Mouse (Mus musculus) lung, embryonic 15.5 days (tissue): ENCODE data around the gene Gsap. TPM values are rescaled to one million over a fixed set of nuclear protein-coding genes. Genes with fewer than 3 reads are reported as not detected.
"Not testable (repeated sequence)": the region's sequence is repeated elsewhere in the genome, so short reads cannot be mapped to it uniquely, and the experiment has no call there.

Source experiments
- ATAC-seq: fragments of 200-750 bp; cut with Nextera tagmentation; 2 replicates; pipeline ENCODE4 v1.8.0; 2017; ENCODE audit warnings: moderate number of reproducible peaks, borderline replicate concordance; ENCODE audit not compliant: low FRiP score, low TSS enrichment; ENCODE audit errors: extremely low read depth
- H3K27ac ChIP-seq: fragments of 300-500 bp; sonication (generic); 2 replicates; pipeline ENCODE4 v1.5.1; 2015; ENCODE audit warnings: moderate library complexity, mild to moderate bottlenecking, inconsistent platforms
- H3K27me3 ChIP-seq: fragments of 300-500 bp; sonication (generic); 2 replicates; pipeline ENCODE4 v1.6.1; 2015; ENCODE audit warnings: inconsistent platforms
- H3K36me3 ChIP-seq: fragments of 300-500 bp; sonication (generic); 2 replicates; pipeline ENCODE4 v1.6.1; 2015; ENCODE audit warnings: inconsistent platforms
- H3K4me1 ChIP-seq: fragments of 300-500 bp; sonication (generic); 2 replicates; pipeline ENCODE4 v1.6.1; 2015; ENCODE audit warnings: inconsistent platforms
- H3K4me2 ChIP-seq: fragments of 300-500 bp; sonication (generic); 2 replicates; pipeline ENCODE4 v1.6.1; 2015; ENCODE audit warnings: inconsistent platforms, mild to moderate bottlenecking, moderate library complexity
- H3K4me3 ChIP-seq: fragments of 300-500 bp; sonication (generic); 2 replicates; pipeline ENCODE4 v1.5.1; 2015; ENCODE audit warnings: mild to moderate bottlenecking, inconsistent platforms
- H3K9ac ChIP-seq: fragments of 300-500 bp; sonication (generic); 2 replicates; pipeline ENCODE4 v1.6.1; 2015; ENCODE audit warnings: inconsistent platforms
- H3K9me3 ChIP-seq: fragments of 300-500 bp; sonication (generic); 2 replicates; pipeline ENCODE4 v1.6.1; 2016; ENCODE audit warnings: inconsistent platforms
- WGBS: fragments of 180-500 bp; shearing (Covaris S2); methylation state at CpG from one replicate; pipeline ENCODE4 v1.1.7; 2015; 5-methylcytosine and 5-hydroxymethylcytosine counted together
- polyA plus RNA-seq: library from polyadenylated mRNA; unstranded; fragments of >200 nt; fragmentation: Nextera tagmentation; extraction: Ambion mirVana; gene quantifications from 2 replicates; pipeline ENCODE4 v1.2.1, GENCODE M21; 2015

Gene Gsap
- polyA plus RNA-seq, result 2.8 and 3.2 TPM in 2 replicates

- peak; percentile 93 for ATAC-seq
- Histone ChIP-seq H3K36me3 (no peaks in the 10 kb centered on the region), H3K4me3 (peak within 1 kb of the TSS; percentile 57), H3K9ac (peak within 1 kb of the TSS; percentile 54), H3K27me3 (no peaks in the 10 kb centered on the region), H3K9me3 (no peaks in the 10 kb centered on the region), H3K27ac (no peak within 1 kb of the TSS), H3K4me2 (peak within 1 kb of the TSS; percentile 92), H3K4me1 (peaks cover 23% of the 10 kb centered on the region)
- WGBS, result 6% methylated on average over 43 of the region's 43 CpGs
Observed at GRCm38 (mm10) chr5:21185764-21186685, at the start of gene Gsap. Gsap (plus strand) TSS chr5:21186255.

DNA sequence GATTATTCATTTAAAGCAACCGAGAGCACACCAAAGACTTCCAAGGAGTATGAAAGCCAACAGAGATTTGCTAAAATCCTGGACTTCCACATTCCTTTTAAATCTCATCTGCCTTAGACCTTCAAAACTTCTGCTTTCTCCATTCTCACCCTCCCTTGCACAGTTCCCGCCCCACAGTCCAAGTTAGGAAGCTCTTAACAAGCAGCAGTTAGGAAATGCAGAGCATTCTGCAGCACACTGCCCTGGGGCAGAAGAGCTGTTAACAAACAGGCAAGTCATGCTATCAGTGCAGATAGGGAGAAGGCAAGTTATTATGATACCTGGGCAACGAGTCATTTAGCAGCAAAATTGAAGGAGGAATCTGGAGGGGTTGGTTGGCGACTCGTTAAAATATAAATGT lies 49.5 kb upstream of the Gsap start:
- no peak overlapping the region for H3K4me3 ChIP-seq

DNA sequence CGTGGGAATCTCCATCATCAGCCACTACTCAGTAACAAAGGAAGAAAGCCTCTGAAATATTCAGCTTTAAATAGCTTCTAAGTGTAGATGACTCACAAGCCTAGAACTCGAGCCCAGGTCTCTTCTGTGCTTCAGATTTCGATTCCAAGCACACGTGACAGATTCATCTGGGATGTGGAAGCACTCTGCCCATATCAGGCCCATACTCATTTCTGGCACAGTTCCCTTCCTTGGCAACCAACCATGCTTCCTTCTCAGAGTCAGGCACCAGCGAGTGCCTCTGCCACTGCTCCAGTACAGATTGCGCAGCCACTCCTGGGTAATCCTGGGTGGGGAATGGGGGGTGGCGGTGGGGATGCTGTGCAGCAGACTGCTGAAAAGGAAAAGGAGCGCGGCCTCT lies 46.5 kb upstream of the Gsap start:
- Histone ChIP-seq H3K27me3 (no peaks in the 10 kb centered on the region), H3K36me3 (no peaks in the 10 kb centered on the region), H3K27ac (no peak overlapping the region), H3K9ac (no peak overlapping the region), H3K9me3 (no peaks in the 10 kb centered on the region), H3K4me2 (no peak overlapping the region), H3K4me1 (peaks cover 17% of the 10 kb centered on the region), H3K4me3 (no peak overlapping the region)
- WGBS, result 54% methylated on average over 9 of the region's 9 CpGs
- peak; percentile 31; the same call in 1 of the 2 replicates for ATAC-seq

More for the DNA sequence above, 49.5 kb upstream of the Gsap start:
- peaks cover 13% of the 10 kb centered on the region for H3K4me1 ChIP-seq
- no peak overlapping the region for H3K9ac ChIP-seq
- no peak for ATAC-seq
- no peak overlapping the region for H3K27ac ChIP-seq
- no peaks in the 10 kb centered on the region for H3K36me3 ChIP-seq
- H3K9me3 ChIP-seq, result no peaks in the 10 kb centered on the region
- 63% methylated on average over 5 of the region's 5 CpGs for WGBS
- H3K4me2 ChIP-seq, result no peak overlapping the region
- H3K27me3 ChIP-seq, result no peaks in the 10 kb centered on the region

DNA sequence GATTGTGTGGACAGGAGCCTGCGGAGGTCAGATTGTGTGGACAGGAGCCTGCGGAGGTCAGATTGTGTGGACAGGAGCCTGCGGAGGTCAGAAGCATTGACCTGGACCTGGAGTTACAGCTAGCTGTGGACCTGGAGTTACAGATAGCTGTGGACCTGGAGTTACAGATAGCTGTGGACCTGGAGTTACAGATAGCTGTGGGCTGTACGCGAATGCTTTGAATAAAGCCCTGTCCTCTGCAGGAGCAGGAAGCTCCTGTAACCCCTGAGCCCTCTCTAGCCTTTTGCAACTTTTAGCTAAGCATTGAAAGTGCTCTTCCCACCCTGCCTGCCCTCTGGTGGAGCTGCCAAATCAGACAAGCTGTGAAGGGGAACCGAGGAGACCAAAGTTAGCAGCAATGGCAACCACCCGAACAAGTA lies 44.9 kb upstream of the Gsap start:
- not testable (repeated sequence) for H3K27ac ChIP-seq

GRCm38 (mm10) chr5:21141626-21142025 lies 44.4 kb upstream of the Gsap start:
- Histone ChIP-seq H3K4me3 (no peak overlapping the region), H3K27ac (no peak overlapping the region), H3K4me2 (no peak overlapping the region), H3K36me3 (no peaks in the 10 kb centered on the region), H3K9me3 (no peaks in the 10 kb centered on the region), H3K4me1 (peaks cover 12% of the 10 kb centered on the region; the same call in 1 of the 2 replicates), H3K27me3 (no peaks in the 10 kb centered on the region), H3K9ac (no peak overlapping the region)
- 24% methylated on average over 5 of the region's 5 CpGs for WGBS
- no peak for ATAC-seq

More for the DNA sequence above, 44.9 kb upstream of the Gsap start:
- not testable (repeated sequence) for H3K9ac ChIP-seq, H3K9me3 ChIP-seq, ATAC-seq, H3K36me3 ChIP-seq, H3K4me2 ChIP-seq, H3K27me3 ChIP-seq, H3K4me3 ChIP-seq
- peaks cover 15% of the 10 kb centered on the region; the same call in 1 of the 2 replicates for H3K4me1 ChIP-seq
- WGBS, result 53% methylated on average over 7 of the region's 7 CpGs

- Histone ChIP-seq H3K9me3 (no peaks in the 10 kb centered on the region), H3K36me3 (no peaks in the 10 kb centered on the region), H3K27me3 (no peaks in the 10 kb centered on the region), H3K4me2 (no peak overlapping the region), H3K4me1 (peaks cover 12% of the 10 kb centered on the region; the same call in 1 of the 2 replicates), H3K27ac (no peak overlapping the region), H3K9ac (no peak overlapping the region), H3K4me3 (no peak overlapping the region)
- ATAC-seq, result no peak
- 71% methylated on average over 7 of the region's 7 CpGs for WGBS
Observed at GRCm38 (mm10) chr5:21143032-21143431, 43.0 kb upstream of the Gsap start.

GRCm38 (mm10) chr5:21144506-21145169 lies 41.4 kb upstream of the Gsap start:
- H3K27ac ChIP-seq, result no peak overlapping the region
- 16% methylated on average over 8 of the region's 8 CpGs for WGBS

GRCm38 (mm10) chr5:21148358-21148757 lies 37.7 kb upstream of the Gsap start:
- Histone ChIP-seq H3K9me3 (no peaks in the 10 kb centered on the region), H3K9ac (no peak overlapping the region), H3K27ac (no peak overlapping the region), H3K4me1 (0 out of 2 replicates have a peak, but pooled peaks cover 3% of the 10 kb centered on the region), H3K4me3 (no peak overlapping the region), H3K4me2 (no peak overlapping the region), H3K36me3 (no peaks in the 10 kb centered on the region), H3K27me3 (no peaks in the 10 kb centered on the region)
- WGBS, result 64% methylated on average over 3 of the region's 3 CpGs
- no peak for ATAC-seq

More at GRCm38 (mm10) chr5:21144506-21145169, 41.4 kb upstream of the Gsap start:
- no peak overlapping the region for H3K4me2 ChIP-seq
- peak; percentile 88 for ATAC-seq
- H3K9me3 ChIP-seq, result no peaks in the 10 kb centered on the region
- H3K4me1 ChIP-seq, result peaks cover 9% of the 10 kb centered on the region; the same call in 1 of the 2 replicates
- no peaks in the 10 kb centered on the region for H3K36me3 ChIP-seq
- no peak overlapping the region for H3K9ac ChIP-seq
- no peak overlapping the region for H3K4me3 ChIP-seq
- H3K27me3 ChIP-seq, result no peaks in the 10 kb centered on the region

- WGBS, result 85% methylated on average over 1 of the region's 1 CpGs
Observed at GRCm38 (mm10) chr5:21153672-21154071, 32.4 kb upstream of the Gsap start.

GRCm38 (mm10) chr5:21156770-21157169 lies 29.3 kb upstream of the Gsap start:
- Histone ChIP-seq H3K4me2 (no peak overlapping the region), H3K36me3 (no peaks in the 10 kb centered on the region), H3K4me3 (no peak overlapping the region), H3K9me3 (no peaks in the 10 kb centered on the region), H3K27me3 (no peaks in the 10 kb centered on the region), H3K4me1 (no peaks in the 10 kb centered on the region), H3K9ac (no peak overlapping the region), H3K27ac (no peak overlapping the region)
- ATAC-seq, result no peak
- 77% methylated on average over 3 of the region's 3 CpGs for WGBS

More at GRCm38 (mm10) chr5:21153672-21154071, 32.4 kb upstream of the Gsap start:
- no peaks in the 10 kb centered on the region for H3K36me3 ChIP-seq
- H3K27me3 ChIP-seq, result no peaks in the 10 kb centered on the region
- H3K9me3 ChIP-seq, result no peaks in the 10 kb centered on the region
- H3K4me1 ChIP-seq, result no peaks in the 10 kb centered on the region
- H3K27ac ChIP-seq, result no peak overlapping the region
- no peak overlapping the region for H3K9ac ChIP-seq
- H3K4me2 ChIP-seq, result no peak overlapping the region
- ATAC-seq, result no peak
- H3K4me3 ChIP-seq, result no peak overlapping the region

DNA sequence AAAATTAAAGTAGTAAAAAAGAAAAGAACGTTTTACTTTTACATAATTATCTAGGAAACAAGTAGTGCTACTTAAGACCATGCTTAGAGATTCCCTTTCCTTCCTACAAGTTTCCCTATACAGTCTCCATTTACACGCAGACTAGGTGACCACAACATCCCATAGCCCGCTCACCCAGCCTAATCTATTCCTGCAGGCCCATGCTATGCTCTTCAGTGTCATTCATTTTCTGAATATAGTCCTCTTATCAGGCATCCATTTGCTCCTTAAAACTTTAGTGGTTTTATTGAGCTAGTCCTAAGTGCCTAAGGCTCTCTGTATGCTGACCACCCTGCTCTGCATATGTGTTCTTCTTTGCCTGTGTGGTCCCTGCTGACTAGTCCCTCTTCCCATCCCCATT lies 26.5 kb upstream of the Gsap start:
- ATAC-seq, result no peak
- H3K4me1 ChIP-seq, result no peaks in the 10 kb centered on the region
- H3K36me3 ChIP-seq, result no peaks in the 10 kb centered on the region
- no peak overlapping the region for H3K27ac ChIP-seq
- no peak overlapping the region for H3K4me2 ChIP-seq
- H3K9me3 ChIP-seq, result no peaks in the 10 kb centered on the region
- H3K4me3 ChIP-seq, result no peak overlapping the region
- no peaks in the 10 kb centered on the region for H3K27me3 ChIP-seq
- WGBS, result 84% methylated on average over 3 of the region's 3 CpGs
- no peak overlapping the region for H3K9ac ChIP-seq

- no peak overlapping the region for H3K4me3 ChIP-seq
- H3K27me3 ChIP-seq, result no peaks in the 10 kb centered on the region
- no peak overlapping the region for H3K9ac ChIP-seq
- no peak for ATAC-seq
- H3K4me2 ChIP-seq, result no peak overlapping the region
- H3K9me3 ChIP-seq, result no peaks in the 10 kb centered on the region
- no peaks in the 10 kb centered on the region for H3K4me1 ChIP-seq
- H3K36me3 ChIP-seq, result no peaks in the 10 kb centered on the region
- WGBS, result 34% methylated on average over 1 of the region's 1 CpGs
- H3K27ac ChIP-seq, result no peak overlapping the region
Observed at GRCm38 (mm10) chr5:21160781-21161180, 25.3 kb upstream of the Gsap start.
